Mouse (Mus musculus): ENCODE measurements at regions not wholly inside any gene's neighbourhood (a gene's known extent, or its start where the extent isn't known, plus 50 kb on each side); places are given as distances from the start of the nearest gene placed in this dataset.

DNA sequence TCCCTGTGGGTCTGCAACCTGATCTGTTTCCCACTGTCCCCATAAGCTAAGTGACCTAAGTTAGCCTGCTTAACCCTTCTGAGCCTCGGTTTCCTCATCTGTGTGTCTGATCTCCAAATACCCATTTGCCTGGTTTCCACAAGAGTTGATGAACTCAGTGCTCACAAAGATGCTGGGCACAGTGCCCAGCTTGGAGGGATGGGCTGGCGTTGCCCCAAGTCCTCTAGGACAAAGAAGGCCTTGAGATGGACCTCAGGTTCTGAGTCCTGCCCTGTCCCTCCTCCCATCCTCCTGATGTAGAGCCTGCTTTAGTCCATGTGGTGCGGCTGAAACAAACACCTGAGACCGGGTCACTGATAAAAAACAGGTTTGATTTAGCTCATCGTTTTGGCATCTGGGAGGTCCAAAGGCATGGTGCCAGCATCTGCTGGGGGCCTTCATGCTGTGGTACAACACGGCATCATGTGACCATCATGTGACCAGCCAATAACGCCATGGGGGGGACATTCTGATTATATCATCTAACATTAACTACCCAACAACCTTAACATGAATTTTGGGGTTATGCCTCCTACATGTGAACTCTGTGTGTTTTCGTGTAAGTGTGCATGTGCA, 441.8 kb downstream of the Ptpru start:
- Histone ChIP-seq H3K4me1 (no peaks in the 10 kb centered on the region), H3K4me3 (no peak overlapping the region), H3K36me3 (no peaks in the 10 kb centered on the region), H3K4me2 (no peak overlapping the region), H3K27me3 (replicated peaks) (no peaks in the 10 kb centered on the region; the same call in 1 of the 2 replicates), H3K27ac (no peak overlapping the region), H3K9ac (no peak overlapping the region), H3K9me3 (replicated peaks) (no peaks in the 10 kb centered on the region)
- no peak for ATAC-seq
- WGBS (ENCODE audit: insufficient replicate concordance): 69% methylated on average over 8 of the region's 8 CpGs

DNA sequence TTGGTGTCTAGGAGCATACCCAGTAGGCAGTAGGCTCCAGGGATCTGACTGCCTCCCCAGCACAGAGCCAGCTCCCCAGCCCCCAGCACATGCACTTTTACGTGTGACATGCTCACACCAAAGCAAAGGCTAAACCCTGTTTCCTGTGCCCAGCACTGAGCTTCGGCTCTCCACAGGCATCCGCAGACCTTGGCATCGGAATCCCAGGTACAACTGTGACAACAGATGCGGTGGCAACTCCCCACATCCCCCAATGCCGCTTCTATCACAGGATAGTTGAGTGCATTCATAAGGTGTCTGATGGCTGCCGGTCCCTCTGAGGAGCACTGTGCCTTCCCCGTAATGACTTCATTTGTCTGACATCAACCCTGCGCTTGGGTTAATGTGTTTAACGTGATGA, 440.9 kb downstream of the Ptpru start:
- Histone ChIP-seq H3K36me3 (no peaks in the 10 kb centered on the region), H3K4me2 (no peak overlapping the region), H3K4me1 (no peaks in the 10 kb centered on the region), H3K27ac (no peak overlapping the region), H3K9ac (no peak overlapping the region), H3K4me3 (no peak overlapping the region), H3K9me3 (replicated peaks) (no peaks in the 10 kb centered on the region), H3K27me3 (replicated peaks) (no peaks in the 10 kb centered on the region; the same call in 1 of the 2 replicates)
- ATAC-seq: no peak
- 87% methylated on average over 10 of the region's 10 CpGs for WGBS (ENCODE audit: insufficient replicate concordance)

DNA sequence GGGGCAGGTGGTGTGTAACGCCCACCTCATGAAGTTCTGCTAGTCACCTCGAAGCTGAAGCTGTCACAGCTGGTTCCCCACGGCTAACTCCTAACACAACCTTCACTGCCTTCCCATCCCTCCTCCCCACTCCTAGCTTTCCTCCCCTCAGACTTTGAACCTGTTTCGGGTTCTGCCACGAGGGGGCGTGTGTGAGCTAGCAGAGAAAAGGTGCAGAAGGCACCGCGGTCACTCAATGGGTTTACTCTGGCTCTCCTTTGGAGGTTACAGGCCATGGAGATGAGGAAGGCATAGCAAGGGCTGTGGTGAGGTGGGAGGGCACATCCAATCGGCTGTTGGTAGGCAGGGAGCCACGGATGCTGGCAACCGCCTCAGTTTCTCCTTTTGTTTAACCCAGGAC, 437.3 kb downstream of the Ptpru start:
- no peaks in the 10 kb centered on the region for H3K9me3 ChIP-seq (replicated peaks)
- H3K4me1 ChIP-seq: no peaks in the 10 kb centered on the region
- no peak overlapping the region for H3K9ac ChIP-seq
- ATAC-seq: no peak
- WGBS (ENCODE audit: insufficient replicate concordance): 24% methylated on average over 11 of the region's 11 CpGs
- H3K27me3 ChIP-seq (replicated peaks): no peaks in the 10 kb centered on the region; the same call in 1 of the 2 replicates
- H3K36me3 ChIP-seq: no peaks in the 10 kb centered on the region
- H3K4me3 ChIP-seq: no peak overlapping the region
- H3K27ac ChIP-seq: no peak overlapping the region
- H3K4me2 ChIP-seq: no peak overlapping the region

DNA sequence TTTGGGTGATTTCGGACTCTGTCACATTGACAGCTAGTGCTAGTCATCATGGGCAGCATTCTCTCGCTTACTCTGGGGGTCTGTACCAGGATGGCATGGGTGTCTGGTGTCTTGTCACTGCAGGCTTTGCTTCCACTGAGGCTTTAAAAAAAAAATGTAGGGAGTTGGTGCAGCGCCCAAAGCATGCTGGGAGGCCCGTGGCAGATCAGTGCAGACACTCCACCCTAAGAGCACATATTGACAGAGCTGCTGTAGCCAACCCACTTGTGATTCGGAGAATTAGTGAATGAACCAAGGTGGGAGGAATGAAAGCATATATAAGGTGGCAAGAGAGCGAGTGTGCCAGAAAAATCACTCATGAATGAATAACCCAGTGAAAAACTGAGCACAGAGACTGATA, 436.8 kb downstream of the Ptpru start:
- Histone ChIP-seq H3K27ac (no peak overlapping the region), H3K9me3 (replicated peaks) (no peaks in the 10 kb centered on the region), H3K36me3 (no peaks in the 10 kb centered on the region), H3K4me2 (no peak overlapping the region), H3K9ac (no peak overlapping the region), H3K4me3 (no peak overlapping the region), H3K27me3 (replicated peaks) (no peaks in the 10 kb centered on the region; the same call in 1 of the 2 replicates), H3K4me1 (no peaks in the 10 kb centered on the region)
- WGBS (ENCODE audit: insufficient replicate concordance): 71% methylated on average over 6 of the region's 6 CpGs
- ATAC-seq: no peak

DNA sequence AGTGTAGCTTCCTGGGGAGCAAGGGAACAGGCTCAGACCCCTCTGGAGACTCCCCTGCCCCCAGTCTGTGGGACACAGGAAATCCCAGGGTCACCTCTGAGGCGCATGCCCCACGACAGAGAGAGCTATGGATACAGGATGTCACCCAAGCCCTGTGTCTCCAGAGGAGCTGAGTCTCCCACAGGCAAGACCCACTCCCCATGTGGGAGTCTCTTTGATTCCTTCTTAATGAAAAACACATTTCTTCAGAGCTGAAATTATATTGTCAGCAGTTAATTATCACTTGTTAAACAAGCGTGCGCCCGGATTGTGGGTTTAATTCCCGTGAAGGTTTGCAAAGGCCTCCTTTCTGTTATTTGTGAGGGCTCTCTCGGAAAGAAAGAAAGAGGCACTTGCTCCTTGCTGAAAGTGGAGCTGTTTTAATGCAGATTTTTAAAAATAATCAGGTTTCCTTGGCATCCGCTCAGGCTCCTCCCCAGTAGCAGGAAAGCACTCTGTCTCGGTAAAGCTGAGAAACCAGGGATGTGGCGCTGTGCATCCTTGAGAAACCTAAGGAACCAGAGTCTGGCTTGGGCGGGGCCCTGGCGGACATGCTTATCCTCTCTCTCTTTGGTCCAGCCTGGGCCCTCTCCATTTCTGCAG, 432.6 kb downstream of the Ptpru start:
- no peaks in the 10 kb centered on the region for H3K36me3 ChIP-seq
- peaks cover 3% of the 10 kb centered on the region; the same call in 1 of the 2 replicates for H3K27me3 ChIP-seq (replicated peaks)
- H3K4me3 ChIP-seq: no peak overlapping the region
- no peak for ATAC-seq
- no peaks in the 10 kb centered on the region for H3K9me3 ChIP-seq (replicated peaks)
- no peak overlapping the region for H3K9ac ChIP-seq
- no peak overlapping the region for H3K4me2 ChIP-seq
- 58% methylated on average over 12 of the region's 12 CpGs for WGBS (ENCODE audit: insufficient replicate concordance)
- H3K4me1 ChIP-seq: no peaks in the 10 kb centered on the region
- H3K27ac ChIP-seq: no peak overlapping the region

DNA sequence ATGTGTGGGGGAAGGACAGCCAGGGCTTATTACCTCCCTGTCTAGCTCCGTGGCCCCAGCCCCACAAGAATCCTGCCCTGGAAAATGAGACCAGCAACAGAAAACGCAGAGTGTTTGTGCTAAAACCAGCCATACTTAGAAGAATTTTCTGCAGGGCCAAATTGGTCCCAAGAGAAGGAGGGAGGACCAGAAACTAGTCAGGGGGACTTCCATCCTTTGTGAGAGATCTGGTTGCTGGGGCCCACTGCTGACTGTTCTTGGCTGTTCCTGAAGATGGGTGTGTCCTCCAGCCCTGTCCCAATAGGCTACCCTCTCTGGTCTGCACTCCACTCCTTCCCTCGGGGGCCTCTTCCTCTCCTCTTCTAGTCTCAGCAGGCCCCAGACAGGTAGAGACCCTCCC, 430.6 kb downstream of the Ptpru start:
- WGBS (ENCODE audit: insufficient replicate concordance): 19% methylated on average over 3 of the region's 3 CpGs
- ATAC-seq: no peak

DNA sequence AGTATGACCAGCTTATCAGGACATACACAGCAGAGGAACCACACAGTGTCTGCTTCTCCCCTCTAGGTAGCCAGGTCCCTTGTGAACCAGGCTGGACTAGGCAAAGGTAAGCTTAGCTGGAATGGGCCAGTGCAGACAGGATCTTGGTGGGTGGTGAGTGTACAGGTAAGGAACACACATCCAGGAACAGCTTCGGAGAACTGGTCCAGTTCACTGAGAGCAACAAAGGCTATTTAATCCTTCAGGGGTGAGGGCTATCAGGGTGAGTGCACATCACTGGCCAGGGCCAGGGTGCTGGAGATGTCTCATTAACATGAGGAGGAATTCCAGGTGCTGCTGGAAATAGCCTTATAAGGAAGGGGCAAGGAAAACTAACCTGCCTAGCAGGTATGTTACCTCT, 429.4 kb downstream of the Ptpru start:
- ATAC-seq: no peak

More for the DNA sequence above, 430.6 kb downstream of the Ptpru start:
- Histone ChIP-seq H3K9ac (no peak overlapping the region), H3K36me3 (no peaks in the 10 kb centered on the region), H3K9me3 (replicated peaks) (no peaks in the 10 kb centered on the region), H3K4me1 (no peaks in the 10 kb centered on the region), H3K27me3 (replicated peaks) (peaks cover 6% of the 10 kb centered on the region; the same call in 1 of the 2 replicates), H3K4me2 (no peak overlapping the region), H3K27ac (no peak overlapping the region), H3K4me3 (no peak overlapping the region)

DNA sequence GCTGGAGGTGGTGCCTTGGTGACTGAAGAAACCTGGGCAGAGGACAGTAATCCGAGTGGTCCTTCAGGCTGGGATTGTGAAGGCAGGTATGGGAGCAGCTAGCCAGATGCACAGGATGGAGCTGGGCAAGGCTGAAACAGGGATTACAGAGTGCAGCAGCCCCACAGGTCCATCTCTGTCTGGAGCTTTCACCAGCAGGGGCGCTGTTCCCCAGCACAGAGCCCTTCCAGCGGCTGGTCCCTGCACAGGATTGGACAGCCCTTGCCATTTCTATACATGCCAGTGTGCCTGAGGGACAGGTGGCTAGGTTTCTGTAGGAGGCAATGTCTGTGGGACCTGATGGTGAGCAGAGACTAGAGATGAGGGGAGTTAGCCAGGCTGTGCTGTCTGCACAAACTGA, 428.3 kb downstream of the Ptpru start:
- Histone ChIP-seq H3K9me3 (replicated peaks) (no peaks in the 10 kb centered on the region), H3K9ac (no peak overlapping the region), H3K4me1 (no peaks in the 10 kb centered on the region), H3K36me3 (no peaks in the 10 kb centered on the region), H3K4me2 (no peak overlapping the region), H3K27me3 (replicated peaks) (peaks cover 6% of the 10 kb centered on the region; the same call in 1 of the 2 replicates), H3K27ac (no peak overlapping the region), H3K4me3 (no peak overlapping the region)
- no peak for ATAC-seq
- WGBS (ENCODE audit: insufficient replicate concordance): 23% methylated on average over 3 of the region's 3 CpGs

More for the DNA sequence above, 429.4 kb downstream of the Ptpru start:
- H3K4me3 ChIP-seq: no peak overlapping the region
- no peak overlapping the region for H3K4me2 ChIP-seq
- no peaks in the 10 kb centered on the region for H3K9me3 ChIP-seq (replicated peaks)
- peaks cover 6% of the 10 kb centered on the region; the same call in 1 of the 2 replicates for H3K27me3 ChIP-seq (replicated peaks)
- 75% methylated on average over 1 of the region's 1 CpGs for WGBS (ENCODE audit: insufficient replicate concordance)
- H3K9ac ChIP-seq: no peak overlapping the region
- no peaks in the 10 kb centered on the region for H3K36me3 ChIP-seq
- no peak overlapping the region for H3K27ac ChIP-seq
- no peaks in the 10 kb centered on the region for H3K4me1 ChIP-seq

DNA sequence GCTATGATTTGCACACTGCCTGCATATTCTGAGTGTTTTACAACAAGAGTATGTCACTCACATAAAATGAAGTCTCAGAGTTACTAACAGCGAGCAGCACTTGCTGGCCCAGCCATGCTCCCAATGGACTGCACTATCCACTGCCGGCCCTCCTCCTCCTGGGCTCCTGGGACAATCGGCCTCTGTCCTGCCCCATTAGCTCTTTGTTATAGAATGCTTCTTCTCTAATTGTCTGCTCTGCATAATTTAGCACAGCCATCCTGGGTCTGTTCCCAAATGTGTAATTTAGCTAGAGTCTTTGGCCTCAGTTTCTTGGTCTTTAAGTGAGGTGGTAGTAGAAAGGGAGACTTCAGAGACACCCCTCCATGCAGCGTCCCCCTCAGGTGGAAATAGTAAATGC, 426.2 kb downstream of the Ptpru start:
- Histone ChIP-seq H3K4me3 (no peak overlapping the region), H3K4me2 (no peak overlapping the region), H3K9ac (no peak overlapping the region), H3K9me3 (replicated peaks) (no peaks in the 10 kb centered on the region), H3K36me3 (no peaks in the 10 kb centered on the region), H3K4me1 (no peaks in the 10 kb centered on the region), H3K27me3 (replicated peaks) (peaks cover 6% of the 10 kb centered on the region; the same call in 1 of the 2 replicates), H3K27ac (no peak overlapping the region)
- WGBS (ENCODE audit: insufficient replicate concordance): 49% methylated on average over 4 of the region's 4 CpGs
- ATAC-seq: no peak

DNA sequence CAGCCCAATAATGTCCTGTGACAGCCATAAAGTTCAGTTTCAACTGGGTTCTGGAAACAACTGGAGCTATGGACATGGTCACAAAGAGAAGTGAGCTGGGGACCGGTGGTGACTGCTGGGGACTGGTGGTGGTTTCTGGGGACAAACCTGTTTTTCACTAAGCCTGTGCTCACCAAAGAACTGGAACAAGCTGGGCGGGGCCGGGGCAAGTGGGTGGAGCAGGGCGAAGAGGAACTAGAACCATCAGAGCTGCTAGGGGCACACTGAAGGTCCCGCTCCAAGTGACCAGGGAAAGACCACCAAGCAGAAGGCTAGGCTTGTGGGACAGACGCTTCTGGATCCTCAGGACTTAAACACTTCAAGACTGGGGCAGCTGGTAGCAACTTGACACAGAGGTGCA, 424.7 kb downstream of the Ptpru start:
- Histone ChIP-seq H3K4me1 (no peaks in the 10 kb centered on the region), H3K4me2 (no peak overlapping the region), H3K27me3 (replicated peaks) (peaks cover 6% of the 10 kb centered on the region; the same call in 1 of the 2 replicates), H3K4me3 (no peak overlapping the region), H3K9me3 (replicated peaks) (no peaks in the 10 kb centered on the region), H3K9ac (no peak overlapping the region), H3K27ac (no peak overlapping the region), H3K36me3 (no peaks in the 10 kb centered on the region)
- WGBS (ENCODE audit: insufficient replicate concordance): 39% methylated on average over 6 of the region's 6 CpGs
- no peak for ATAC-seq

DNA sequence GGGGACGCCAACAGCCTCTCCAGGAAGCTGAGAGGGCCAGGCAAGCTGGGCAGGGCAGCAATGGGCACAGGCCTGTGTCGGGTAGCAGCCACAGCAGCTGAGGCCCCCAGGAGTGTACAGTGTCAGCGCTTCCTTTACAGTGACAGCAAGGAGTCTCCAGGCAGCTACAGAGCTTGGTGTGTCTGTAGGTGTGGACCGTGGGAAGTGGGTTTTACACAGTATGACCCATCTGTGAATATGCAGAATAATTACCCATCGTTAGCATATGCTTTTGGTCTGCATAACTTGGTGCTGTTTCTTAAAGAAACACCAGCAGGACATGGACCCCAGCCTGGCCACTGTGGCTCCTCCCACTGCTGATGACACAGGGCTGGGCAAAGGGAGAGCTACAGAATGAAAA, 422.6 kb downstream of the Ptpru start:
- no peak overlapping the region for H3K27ac ChIP-seq
- 54% methylated on average over 5 of the region's 5 CpGs for WGBS (ENCODE audit: insufficient replicate concordance)
- no peak overlapping the region for H3K9ac ChIP-seq
- no peaks in the 10 kb centered on the region for H3K4me1 ChIP-seq
- no peaks in the 10 kb centered on the region for H3K9me3 ChIP-seq (replicated peaks)
- peaks cover 3% of the 10 kb centered on the region; the same call in 1 of the 2 replicates for H3K27me3 ChIP-seq (replicated peaks)
- H3K4me3 ChIP-seq: no peak overlapping the region
- no peak overlapping the region for H3K4me2 ChIP-seq
- no peaks in the 10 kb centered on the region for H3K36me3 ChIP-seq
- ATAC-seq: no peak

DNA sequence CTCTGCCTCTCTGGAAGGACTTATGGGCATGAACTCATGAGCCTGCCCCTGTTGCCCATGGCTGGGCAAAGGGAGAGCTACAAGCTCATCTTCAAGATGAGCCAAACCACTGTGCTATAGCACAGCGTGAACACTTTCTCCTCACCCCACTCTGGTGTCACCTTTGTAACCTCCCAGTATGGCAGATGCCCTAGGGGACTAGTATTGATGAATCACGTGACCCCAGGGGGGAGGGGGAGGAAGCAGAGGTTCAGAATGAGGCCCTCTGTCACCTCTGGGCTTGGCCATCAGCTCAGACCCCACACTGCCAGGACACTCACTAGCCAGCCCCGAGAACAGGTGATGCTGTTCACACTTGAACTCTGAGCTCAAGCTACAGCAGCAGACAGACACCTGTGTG, 421.9 kb downstream of the Ptpru start:
- WGBS (ENCODE audit: insufficient replicate concordance): 38% methylated on average over 3 of the region's 3 CpGs
- Histone ChIP-seq H3K36me3 (no peaks in the 10 kb centered on the region), H3K4me2 (no peak overlapping the region), H3K9ac (no peak overlapping the region), H3K4me1 (no peaks in the 10 kb centered on the region), H3K27ac (no peak overlapping the region), H3K27me3 (replicated peaks) (no peaks in the 10 kb centered on the region), H3K9me3 (replicated peaks) (no peaks in the 10 kb centered on the region), H3K4me3 (no peak overlapping the region)
- ATAC-seq: no peak
